Mouse (Mus musculus) limb, embryonic 15.5 days (tissue): ENCODE data around the gene Nhlh1. TPM values are rescaled to one million over a fixed set of nuclear protein-coding genes. Genes with fewer than 3 reads are reported as not detected.

ENCODE experiments used
- ATAC-seq: fragments of 200-750 bp; cut with Nextera tagmentation; 2 replicates; pipeline ENCODE4 v1.8.0; 2017; ENCODE audit warnings: low read depth, moderate TSS enrichment; ENCODE audit not compliant: insufficient number of reproducible peaks, low FRiP score, low TSS enrichment
- H3K27ac ChIP-seq: fragments of 300-500 bp; sonication (generic); 2 replicates; pipeline ENCODE4 v1.5.1; 2015; ENCODE audit warnings: moderate library complexity, mild to moderate bottlenecking, inconsistent platforms
- H3K27me3 ChIP-seq: fragments of 300-500 bp; sonication (generic); 2 replicates; pipeline ENCODE4 v1.6.1; 2015; ENCODE audit warnings: inconsistent platforms
- H3K36me3 ChIP-seq: fragments of 300-500 bp; sonication (generic); 2 replicates; pipeline ENCODE4 v1.6.1; 2015; ENCODE audit warnings: inconsistent platforms
- H3K4me1 ChIP-seq: fragments of 300-500 bp; sonication (generic); 2 replicates; pipeline ENCODE4 v1.6.1; 2015; ENCODE audit warnings: inconsistent platforms
- H3K4me2 ChIP-seq: fragments of 300-500 bp; sonication (generic); 2 replicates; pipeline ENCODE4 v1.6.1; 2015; ENCODE audit warnings: mild to moderate bottlenecking, inconsistent platforms
- H3K4me3 ChIP-seq: fragments of 300-500 bp; sonication (generic); 2 replicates; pipeline ENCODE4 v1.5.1; 2015; ENCODE audit warnings: mild to moderate bottlenecking, inconsistent platforms
- H3K9ac ChIP-seq: fragments of 300-500 bp; sonication (generic); 2 replicates; pipeline ENCODE4 v1.6.1; 2015; ENCODE audit warnings: inconsistent platforms
- H3K9me3 ChIP-seq: fragments of 300-500 bp; sonication (generic); 2 replicates; pipeline ENCODE4 v1.6.1; 2016; ENCODE audit warnings: inconsistent platforms
- WGBS: fragments of 180-500 bp; shearing (Covaris S2); methylation state at CpG from one replicate; pipeline ENCODE4 v1.1.7; 2015; 5-methylcytosine and 5-hydroxymethylcytosine counted together
- polyA plus RNA-seq: library from polyadenylated mRNA; unstranded; fragments of >200 nt; fragmentation: Nextera tagmentation; extraction: Ambion mirVana; gene quantifications from 2 replicates; pipeline ENCODE4 v1.2.1, GENCODE M21; 2015

The Nhlh1 gene
- polyA plus RNA-seq, 1 experiment from 2014 or later = 0.05 TPM

GRCm38 (mm10) chr1:172024140-172024895 lies 33.1 kb downstream of the Nhlh1 start:
- 53% methylated on average over 9 of the region's 9 CpGs for WGBS
- Histone ChIP-seq H3K4me3 (peak overlapping the region; percentile 59; the same call in 1 of the 2 replicates), H3K4me1 (peaks cover 56% of the 10 kb centered on the region), H3K36me3 (no peaks in the 10 kb centered on the region), H3K4me2 (peak overlapping the region; percentile 68; the same call in 1 of the 2 replicates), H3K9ac (no peak overlapping the region), H3K9me3 (no peaks in the 10 kb centered on the region), H3K27me3 (no peaks in the 10 kb centered on the region), H3K27ac (peak overlapping the region; percentile 48; the same call in 1 of the 2 replicates)
- no peak for ATAC-seq

GRCm38 (mm10) chr1:172019863-172020521 lies 37.4 kb downstream of the Nhlh1 start:
- H3K9ac ChIP-seq = no peak overlapping the region
- WGBS = 61% methylated on average over 10 of the region's 10 CpGs
- H3K27me3 ChIP-seq = no peaks in the 10 kb centered on the region
- no peaks in the 10 kb centered on the region for H3K9me3 ChIP-seq
- H3K27ac ChIP-seq = peak overlapping the region; percentile 81
- peaks cover 75% of the 10 kb centered on the region for H3K4me1 ChIP-seq
- H3K4me3 ChIP-seq = no peak overlapping the region
- no peaks in the 10 kb centered on the region for H3K36me3 ChIP-seq
- no peak for ATAC-seq
- H3K4me2 ChIP-seq = no peak overlapping the region

- H3K4me1 ChIP-seq = peaks cover 71% of the 10 kb centered on the region
- WGBS = 88% methylated on average over 4 of the region's 4 CpGs
- H3K27me3 ChIP-seq = no peaks in the 10 kb centered on the region
- H3K36me3 ChIP-seq = no peaks in the 10 kb centered on the region
- no peaks in the 10 kb centered on the region for H3K9me3 ChIP-seq
- H3K9ac ChIP-seq = no peak overlapping the region
- ATAC-seq = peak; percentile 21; the same call in 1 of the 2 replicates
- H3K27ac ChIP-seq = peak overlapping the region; percentile 81
- no peak overlapping the region for H3K4me3 ChIP-seq
- no peak overlapping the region for H3K4me2 ChIP-seq
These were observed 38.0 kb downstream of the Nhlh1 start for GRCm38 (mm10) chr1:172019339-172019738.

DNA sequence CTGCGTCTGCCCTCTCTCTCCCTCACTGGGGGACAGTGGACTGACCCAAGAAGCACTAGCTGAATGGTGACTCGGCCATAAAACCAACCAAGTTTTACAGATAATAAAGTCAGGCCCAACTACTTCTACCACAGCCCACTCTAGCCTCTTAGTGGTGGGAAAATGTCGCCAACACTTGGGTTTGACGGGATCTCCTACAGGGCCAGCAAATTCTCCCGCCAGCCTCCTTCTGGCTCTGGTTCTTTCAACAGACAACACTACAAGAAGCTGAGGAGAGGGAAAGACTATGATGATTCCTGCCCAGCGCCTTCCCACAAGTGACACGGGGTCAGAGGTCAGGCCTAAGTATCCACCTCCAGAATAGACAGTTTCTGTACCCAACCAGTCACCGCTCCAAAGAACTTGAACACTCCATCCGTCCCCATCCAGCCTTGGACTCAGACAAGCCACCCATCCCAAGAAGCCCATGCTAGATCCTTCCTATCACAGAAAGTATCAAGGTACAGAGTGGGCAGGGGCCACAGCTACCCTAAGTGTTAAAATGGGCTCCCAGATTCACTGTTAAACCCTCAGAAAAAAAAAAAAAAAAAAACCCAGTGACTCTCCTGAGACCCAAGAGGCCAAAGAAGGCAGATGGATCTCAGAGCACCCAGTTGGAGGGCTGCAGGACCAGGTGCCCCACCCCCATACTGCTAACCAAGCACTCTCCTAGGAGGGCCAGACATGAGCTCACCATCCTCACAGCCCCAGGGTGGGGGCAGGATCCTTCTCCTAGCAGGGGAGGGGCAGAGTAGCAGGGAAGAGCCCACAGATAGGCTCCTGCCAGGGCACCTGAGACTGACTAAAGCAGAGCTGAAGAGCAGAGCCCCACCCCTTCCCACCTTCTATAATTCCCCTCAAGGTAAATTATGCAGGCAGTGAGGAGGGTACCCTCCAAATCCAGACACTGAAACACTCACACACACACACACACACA lies 38.7 kb downstream of the Nhlh1 start:
- Histone ChIP-seq H3K4me3 (no peak overlapping the region), H3K9me3 (no peaks in the 10 kb centered on the region), H3K4me2 (no peak overlapping the region), H3K9ac (no peak overlapping the region), H3K36me3 (no peaks in the 10 kb centered on the region), H3K4me1 (peaks cover 66% of the 10 kb centered on the region), H3K27ac (0 out of 2 replicates have a peak overlapping the region, but pooled peaks have one; percentile 81), H3K27me3 (no peaks in the 10 kb centered on the region)
- peak; percentile 47; the same call in 1 of the 2 replicates for ATAC-seq
- WGBS = 86% methylated on average over 9 of the region's 9 CpGs

DNA sequence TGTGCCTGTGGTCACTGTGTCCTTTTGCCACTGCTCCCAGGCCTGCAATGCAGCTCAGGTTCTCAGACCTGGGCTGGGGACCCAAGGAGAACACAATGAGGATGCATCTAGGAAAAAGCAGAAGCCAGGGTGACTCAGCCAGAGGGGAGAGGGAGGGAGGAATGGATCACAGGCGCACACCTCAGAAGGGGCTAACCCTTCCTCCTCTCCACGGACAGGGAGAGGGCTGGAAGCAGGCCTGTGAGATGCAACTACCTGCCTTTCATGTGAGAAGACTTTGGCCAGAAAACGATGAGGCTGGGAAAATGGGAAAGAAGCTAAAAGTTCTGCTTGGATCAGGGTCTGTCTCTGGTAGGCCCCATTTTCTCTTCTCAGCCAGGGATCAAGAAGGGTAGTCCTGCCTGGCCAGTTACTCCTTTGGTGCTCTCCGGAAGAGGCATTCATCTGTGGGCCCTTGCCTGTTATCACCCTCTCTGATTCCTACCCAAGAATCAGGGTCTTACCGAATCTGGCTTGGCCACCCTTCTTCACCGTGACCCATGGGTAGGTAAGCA lies 39.8 kb downstream of the Nhlh1 start:
- H3K4me1 ChIP-seq = peaks cover 66% of the 10 kb centered on the region
- H3K4me2 ChIP-seq = no peak overlapping the region
- ATAC-seq = no peak
- H3K27ac ChIP-seq = peak overlapping the region; percentile 33; the same call in 1 of the 2 replicates
- H3K4me3 ChIP-seq = no peak overlapping the region
- no peaks in the 10 kb centered on the region for H3K27me3 ChIP-seq
- no peaks in the 10 kb centered on the region for H3K9me3 ChIP-seq
- H3K9ac ChIP-seq = no peak overlapping the region
- WGBS = 79% methylated on average over 6 of the region's 6 CpGs
- H3K36me3 ChIP-seq = peaks cover 6% of the 10 kb centered on the region

GRCm38 (mm10) chr1:172016660-172017516 lies 40.5 kb downstream of the Nhlh1 start:
- no peak overlapping the region for H3K9ac ChIP-seq
- no peak overlapping the region for H3K4me2 ChIP-seq

GRCm38 (mm10) chr1:172016031-172016430 lies 41.3 kb downstream of the Nhlh1 start:
- peaks cover 16% of the 10 kb centered on the region for H3K36me3 ChIP-seq
- no peak overlapping the region for H3K4me3 ChIP-seq
- H3K27me3 ChIP-seq = no peaks in the 10 kb centered on the region
- H3K27ac ChIP-seq = peak overlapping the region; percentile 68
- H3K4me2 ChIP-seq = no peak overlapping the region
- no peaks in the 10 kb centered on the region for H3K9me3 ChIP-seq
- peaks cover 62% of the 10 kb centered on the region for H3K4me1 ChIP-seq
- no peak overlapping the region for H3K9ac ChIP-seq
- 56% methylated on average over 8 of the region's 8 CpGs for WGBS
- ATAC-seq = no peak

More at GRCm38 (mm10) chr1:172016660-172017516, 40.5 kb downstream of the Nhlh1 start:
- Histone ChIP-seq H3K27me3 (no peaks in the 10 kb centered on the region), H3K9me3 (no peaks in the 10 kb centered on the region), H3K27ac (peak overlapping the region; percentile 68), H3K4me3 (no peak overlapping the region), H3K4me1 (peaks cover 64% of the 10 kb centered on the region), H3K36me3 (peaks cover 7% of the 10 kb centered on the region)
- ATAC-seq = 0 out of 2 replicates have a peak, but pooled peaks have one; percentile 20
- 37% methylated on average over 6 of the region's 6 CpGs for WGBS

GRCm38 (mm10) chr1:172015312-172015939 lies 41.9 kb downstream of the Nhlh1 start:
- no peak overlapping the region for H3K27ac ChIP-seq
- H3K4me3 ChIP-seq = no peak overlapping the region
- no peaks in the 10 kb centered on the region for H3K9me3 ChIP-seq
- H3K9ac ChIP-seq = no peak overlapping the region
- no peak for ATAC-seq
- H3K4me1 ChIP-seq = peaks cover 58% of the 10 kb centered on the region
- peaks cover 22% of the 10 kb centered on the region for H3K36me3 ChIP-seq
- no peak overlapping the region for H3K4me2 ChIP-seq
- no peaks in the 10 kb centered on the region for H3K27me3 ChIP-seq
- WGBS = 57% methylated on average over 9 of the region's 9 CpGs

DNA sequence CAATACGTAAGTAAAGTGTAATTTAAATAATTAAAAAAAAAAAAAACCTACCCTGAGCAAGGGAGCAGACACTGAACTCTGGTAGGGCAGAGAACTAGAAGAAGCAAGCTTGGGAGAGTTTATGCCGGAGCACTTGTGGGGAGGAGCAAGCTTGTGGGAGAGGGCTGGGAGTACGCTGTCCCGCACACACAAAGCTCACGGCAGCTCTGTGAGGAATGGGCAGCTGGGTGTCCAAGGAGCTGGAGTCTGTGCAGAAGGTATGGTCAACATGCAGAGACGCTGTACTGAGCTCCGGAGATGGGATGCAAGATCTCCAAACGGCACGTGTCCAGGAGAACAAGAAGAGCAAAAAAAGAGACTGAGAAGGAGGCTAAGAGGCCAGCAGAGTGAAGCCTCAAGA lies 42.6 kb downstream of the Nhlh1 start:
- H3K36me3 ChIP-seq = peaks cover 28% of the 10 kb centered on the region
- H3K27ac ChIP-seq = no peak overlapping the region
- no peak overlapping the region for H3K4me2 ChIP-seq
- H3K4me3 ChIP-seq = no peak overlapping the region
- H3K4me1 ChIP-seq = peaks cover 51% of the 10 kb centered on the region
- WGBS = 78% methylated on average over 9 of the region's 9 CpGs
- H3K9me3 ChIP-seq = no peaks in the 10 kb centered on the region
- no peak for ATAC-seq
- no peak overlapping the region for H3K9ac ChIP-seq
- H3K27me3 ChIP-seq = no peaks in the 10 kb centered on the region

GRCm38 (mm10) chr1:172012030-172012429 lies 45.3 kb downstream of the Nhlh1 start:
- Histone ChIP-seq H3K4me2 (no peak overlapping the region), H3K4me1 (peaks cover 25% of the 10 kb centered on the region), H3K36me3 (peaks cover 54% of the 10 kb centered on the region), H3K27ac (no peak overlapping the region; the same call in 1 of the 2 replicates), H3K9ac (no peak overlapping the region), H3K9me3 (no peaks in the 10 kb centered on the region), H3K27me3 (no peaks in the 10 kb centered on the region), H3K4me3 (no peak overlapping the region)
- 30% methylated on average over 5 of the region's 5 CpGs for WGBS
- ATAC-seq = no peak
